Mouse (Mus musculus) midbrain, embryonic 13.5 days (tissue): ENCODE measurements at regions not wholly inside any gene's neighbourhood (a gene's known extent, or its start where the extent isn't known, plus 50 kb on each side); places are given as distances from the start of the nearest gene placed in this dataset.
A peak's percentile ranks its signal among the peaks of the same experiment; 100 is the strongest.

ENCODE experiments used
- ATAC-seq: fragments of 200-750 bp; cut with Nextera tagmentation; 2 replicates; pipeline ENCODE4 v1.8.0; 2017; ENCODE audit warnings: mild to moderate bottlenecking, moderate TSS enrichment, moderate library complexity
- H3K27ac ChIP-seq: fragments of 300-500 bp; sonication (generic); 2 replicates; pipeline ENCODE4 v1.5.1; 2015; ENCODE audit warnings: inconsistent platforms, mild to moderate bottlenecking, moderate library complexity
- H3K27me3 ChIP-seq: fragments of 300-500 bp; sonication (generic); 2 replicates; pipeline ENCODE4 v1.6.1; 2015; ENCODE audit warnings: mild to moderate bottlenecking, inconsistent platforms
- H3K36me3 ChIP-seq: fragments of 300-500 bp; sonication (generic); 2 replicates; pipeline ENCODE4 v1.6.1; 2015; ENCODE audit warnings: mild to moderate bottlenecking, inconsistent platforms
- H3K4me1 ChIP-seq: fragments of 300-500 bp; sonication (generic); replicated peaks from 2 replicates; pipeline ENCODE4 v1.6.1; 2015; ENCODE audit warnings: inconsistent platforms
- H3K4me2 ChIP-seq: fragments of 300-500 bp; sonication (generic); replicated peaks from 2 replicates; pipeline ENCODE4 v1.6.1; 2015; ENCODE audit warnings: moderate library complexity, mild to moderate bottlenecking, inconsistent platforms
- H3K4me3 ChIP-seq: fragments of 300-500 bp; sonication (generic); replicated peaks from 2 replicates; pipeline ENCODE4 v1.5.1; 2015; ENCODE audit warnings: mild to moderate bottlenecking, inconsistent platforms
- H3K9ac ChIP-seq: fragments of 300-500 bp; sonication (generic); replicated peaks from 2 replicates; pipeline ENCODE4 v1.6.1; 2015; ENCODE audit warnings: mild to moderate bottlenecking, inconsistent platforms
- H3K9me3 ChIP-seq: fragments of 300-500 bp; sonication (generic); 2 replicates; pipeline ENCODE4 v1.6.1; 2016; ENCODE audit warnings: mild to moderate bottlenecking, inconsistent platforms
- WGBS: fragments of 180-500 bp; shearing (Covaris S2); methylation state at CpG from one replicate; pipeline ENCODE4 v1.1.7; 2015; 5-methylcytosine and 5-hydroxymethylcytosine counted together

DNA sequence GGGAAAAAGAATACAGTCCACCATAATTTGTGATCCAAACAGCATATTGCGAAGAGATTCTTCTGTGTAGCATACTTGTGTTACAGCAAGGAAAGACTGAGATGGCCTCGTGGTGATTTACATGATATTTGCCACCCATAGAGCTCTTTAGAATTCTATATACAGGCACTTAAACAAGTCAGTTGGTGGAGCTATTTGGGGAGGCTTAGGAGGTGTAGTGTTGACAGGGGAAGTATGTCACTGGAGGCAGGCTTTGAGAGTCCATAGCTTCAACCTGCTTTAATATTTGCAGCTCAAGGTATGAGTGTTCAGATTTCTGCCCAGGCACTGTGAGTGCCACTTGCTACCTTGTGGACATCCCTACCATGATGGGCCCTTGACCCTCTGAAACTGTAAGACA is 187.3 kb downstream of the Ostf1 start:
- Histone ChIP-seq H3K36me3 (no peaks in the 10 kb centered on the region), H3K4me1 (no peaks in the 10 kb centered on the region), H3K4me3 (no peak overlapping the region), H3K27me3 (no peaks in the 10 kb centered on the region), H3K9ac (no peak overlapping the region), H3K4me2 (no peak overlapping the region), H3K27ac (no peak overlapping the region), H3K9me3 (no peaks in the 10 kb centered on the region)
- 80% methylated on average over 2 of the region's 2 CpGs for WGBS
- ATAC-seq: no peak

DNA sequence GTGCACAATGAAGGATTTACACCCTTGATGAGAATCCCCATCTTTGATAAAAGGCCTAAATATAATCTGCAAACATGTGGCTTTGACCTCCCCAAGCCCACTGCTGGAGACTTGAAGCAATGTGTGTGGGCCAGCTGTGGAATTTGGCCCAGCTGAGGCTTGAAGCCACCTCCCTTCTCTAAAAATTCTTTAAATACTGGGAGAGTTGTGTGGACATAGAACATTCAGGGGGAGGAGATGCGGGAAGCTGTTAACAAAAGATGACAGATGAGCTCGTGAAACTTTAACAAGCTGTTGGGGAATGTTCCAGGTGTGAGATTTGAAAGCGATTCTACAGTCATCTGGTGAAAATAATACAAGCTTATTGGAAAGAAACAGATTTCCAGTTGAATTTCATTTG is 195.3 kb downstream of the Ostf1 start:
- Histone ChIP-seq H3K4me3 (no peak overlapping the region), H3K36me3 (no peaks in the 10 kb centered on the region), H3K27me3 (no peaks in the 10 kb centered on the region), H3K27ac (no peak overlapping the region), H3K4me1 (no peaks in the 10 kb centered on the region), H3K9ac (no peak overlapping the region), H3K9me3 (no peaks in the 10 kb centered on the region), H3K4me2 (no peak overlapping the region)
- ATAC-seq: no peak
- WGBS: 65% methylated on average over 3 of the region's 3 CpGs

GRCm38 (mm10) chr19:18420381-18420785 is 211.2 kb downstream of the Ostf1 start:
- Histone ChIP-seq H3K4me3 (no peak overlapping the region), H3K9me3 (no peaks in the 10 kb centered on the region), H3K4me1 (no peaks in the 10 kb centered on the region), H3K36me3 (no peaks in the 10 kb centered on the region), H3K27ac (no peak overlapping the region), H3K9ac (no peak overlapping the region), H3K27me3 (no peaks in the 10 kb centered on the region), H3K4me2 (no peak overlapping the region)
- ATAC-seq: no peak
- 70% methylated on average over 9 of the region's 9 CpGs for WGBS

DNA sequence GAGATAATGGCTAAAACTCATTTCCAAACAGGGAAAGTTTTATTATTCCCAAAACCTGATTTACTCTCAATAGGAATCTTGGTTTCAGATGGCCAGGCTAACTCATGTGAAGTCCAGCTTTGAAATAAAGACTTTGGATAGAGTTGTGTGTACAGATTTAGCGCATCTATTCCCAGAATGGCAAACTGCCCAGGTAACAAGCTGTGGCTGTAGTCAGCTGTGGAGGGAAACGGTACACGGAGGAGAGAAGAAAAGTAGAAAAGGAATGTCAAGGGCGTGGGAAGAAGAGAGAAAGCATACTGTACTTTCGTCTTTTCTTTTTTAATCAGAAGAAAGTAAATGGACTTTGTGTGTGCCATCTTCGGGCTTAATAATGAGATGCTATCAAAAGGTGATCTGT is 213.1 kb downstream of the Ostf1 start:
- no peak for ATAC-seq
- H3K9ac ChIP-seq: no peak overlapping the region
- H3K9me3 ChIP-seq: no peaks in the 10 kb centered on the region
- H3K4me2 ChIP-seq: no peak overlapping the region
- no peaks in the 10 kb centered on the region for H3K36me3 ChIP-seq
- H3K27me3 ChIP-seq: no peaks in the 10 kb centered on the region
- 94% methylated on average over 6 of the region's 6 CpGs for WGBS
- no peak overlapping the region for H3K4me3 ChIP-seq
- no peak overlapping the region for H3K27ac ChIP-seq
- no peaks in the 10 kb centered on the region for H3K4me1 ChIP-seq

DNA sequence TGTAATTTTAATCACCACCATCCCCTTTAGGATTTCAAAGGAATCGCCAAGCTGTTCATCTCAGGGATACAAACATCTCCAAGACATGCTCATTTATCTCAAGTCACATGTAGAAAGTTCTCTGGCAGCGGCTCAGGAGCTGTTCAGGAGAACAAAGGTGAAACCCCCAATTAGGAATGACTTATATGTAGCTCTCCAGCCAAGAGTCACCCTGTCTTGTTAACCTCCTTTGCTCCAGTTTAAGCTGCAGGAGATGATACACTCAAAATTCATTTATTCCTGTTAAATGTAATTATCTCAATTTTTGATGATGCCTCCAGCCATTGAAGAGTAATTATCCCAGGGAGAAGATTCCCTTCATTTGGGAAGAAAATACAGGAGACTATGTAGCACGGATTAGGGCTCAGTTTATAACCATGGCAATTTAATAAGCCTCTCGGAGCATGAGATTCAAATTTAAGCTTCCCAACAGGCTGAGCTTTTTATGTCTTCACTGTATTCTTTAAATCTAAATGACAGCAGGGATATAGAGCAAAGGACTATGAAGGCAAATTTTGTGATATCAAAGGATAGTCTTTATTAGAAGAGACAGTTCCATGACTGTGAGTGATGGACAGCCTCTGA is 254.0 kb downstream of the Ostf1 start:
- ATAC-seq: peak; percentile 27; the same call in 1 of the 2 replicates
- Histone ChIP-seq H3K9ac (no peak overlapping the region), H3K4me2 (no peak overlapping the region), H3K36me3 (no peaks in the 10 kb centered on the region), H3K9me3 (no peaks in the 10 kb centered on the region), H3K27ac (no peak overlapping the region), H3K4me3 (no peak overlapping the region), H3K27me3 (no peaks in the 10 kb centered on the region), H3K4me1 (no peaks in the 10 kb centered on the region)
- WGBS: 74% methylated on average over 4 of the region's 4 CpGs

DNA sequence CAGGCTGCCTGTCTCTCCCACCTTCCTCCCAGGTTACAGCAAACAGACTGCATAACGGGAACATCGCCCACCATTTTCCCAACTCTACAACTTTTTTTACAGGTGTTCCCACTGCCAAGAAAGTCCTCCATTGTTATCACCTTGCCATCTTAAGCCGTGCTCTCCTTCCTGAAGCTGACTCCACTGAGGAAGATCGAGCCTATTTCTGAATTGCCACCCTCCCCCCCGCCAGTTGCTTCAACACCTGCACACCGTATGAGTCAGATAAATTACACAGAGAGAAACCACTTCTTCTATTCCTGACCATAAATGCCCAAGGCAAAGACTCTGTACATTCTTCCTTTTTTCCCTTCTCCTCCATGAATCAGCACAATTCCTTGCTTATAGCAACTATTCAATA is 263.0 kb downstream of the Ostf1 start:
- H3K27me3 ChIP-seq: no peaks in the 10 kb centered on the region
- no peaks in the 10 kb centered on the region for H3K9me3 ChIP-seq
- no peak for ATAC-seq
- no peak overlapping the region for H3K9ac ChIP-seq
- H3K4me1 ChIP-seq: no peaks in the 10 kb centered on the region
- WGBS: 91% methylated on average over 6 of the region's 6 CpGs
- no peaks in the 10 kb centered on the region for H3K36me3 ChIP-seq
- no peak overlapping the region for H3K4me3 ChIP-seq
- H3K27ac ChIP-seq: no peak overlapping the region
- H3K4me2 ChIP-seq: no peak overlapping the region

- ATAC-seq: no peak
- Histone ChIP-seq H3K4me3 (no peak overlapping the region), H3K9me3 (no peaks in the 10 kb centered on the region), H3K36me3 (no peaks in the 10 kb centered on the region), H3K9ac (no peak overlapping the region), H3K4me2 (no peak overlapping the region), H3K4me1 (no peaks in the 10 kb centered on the region), H3K27me3 (no peaks in the 10 kb centered on the region), H3K27ac (no peak overlapping the region)
- WGBS: 87% methylated on average over 3 of the region's 3 CpGs
Observed at GRCm38 (mm10) chr19:18353960-18354359, 277.7 kb downstream of the Ostf1 start.

- no peaks in the 10 kb centered on the region for H3K9me3 ChIP-seq
- H3K36me3 ChIP-seq: no peaks in the 10 kb centered on the region
- no peak overlapping the region for H3K4me3 ChIP-seq
- H3K27ac ChIP-seq: no peak overlapping the region
- ATAC-seq: no peak
- no peaks in the 10 kb centered on the region for H3K4me1 ChIP-seq
- no peak overlapping the region for H3K4me2 ChIP-seq
- H3K9ac ChIP-seq: no peak overlapping the region
- H3K27me3 ChIP-seq: no peaks in the 10 kb centered on the region
- 95% methylated on average over 2 of the region's 2 CpGs for WGBS
Observed at GRCm38 (mm10) chr19:18345735-18346134, 285.9 kb downstream of the Ostf1 start.

GRCm38 (mm10) chr19:18343647-18344046 is 288.0 kb downstream of the Ostf1 start:
- Histone ChIP-seq H3K9ac (no peak overlapping the region), H3K27me3 (no peaks in the 10 kb centered on the region), H3K4me3 (no peak overlapping the region), H3K4me2 (no peak overlapping the region), H3K9me3 (no peaks in the 10 kb centered on the region), H3K4me1 (no peaks in the 10 kb centered on the region), H3K27ac (no peak overlapping the region), H3K36me3 (no peaks in the 10 kb centered on the region)
- no peak for ATAC-seq

DNA sequence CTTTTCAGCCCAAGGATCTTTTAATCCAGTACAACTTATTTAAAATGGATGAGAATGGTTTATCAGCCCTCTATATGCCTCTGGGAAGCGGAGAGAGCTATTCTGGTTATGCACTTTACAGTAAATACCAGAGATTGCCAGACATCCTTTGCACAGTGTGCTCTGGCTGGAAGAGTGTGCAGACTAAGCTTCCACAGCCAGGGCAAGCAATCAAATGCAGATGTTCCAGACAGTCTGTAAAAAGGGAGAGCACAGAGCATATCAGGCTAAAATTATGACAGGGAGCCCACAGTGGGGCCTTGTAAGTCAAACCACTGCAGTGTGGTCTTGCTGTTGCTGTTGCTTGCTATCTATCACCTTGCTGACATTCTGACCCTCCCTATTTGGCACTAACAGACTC is 288.6 kb downstream of the Ostf1 start:
- H3K4me1 ChIP-seq: no peaks in the 10 kb centered on the region
- no peak overlapping the region for H3K4me3 ChIP-seq
- H3K36me3 ChIP-seq: no peaks in the 10 kb centered on the region
- H3K27me3 ChIP-seq: no peaks in the 10 kb centered on the region
- H3K9ac ChIP-seq: no peak overlapping the region
- WGBS: 89% methylated on average over 1 of the region's 1 CpGs
- H3K27ac ChIP-seq: no peak overlapping the region
- no peak for ATAC-seq
- H3K9me3 ChIP-seq: no peaks in the 10 kb centered on the region
- no peak overlapping the region for H3K4me2 ChIP-seq

DNA sequence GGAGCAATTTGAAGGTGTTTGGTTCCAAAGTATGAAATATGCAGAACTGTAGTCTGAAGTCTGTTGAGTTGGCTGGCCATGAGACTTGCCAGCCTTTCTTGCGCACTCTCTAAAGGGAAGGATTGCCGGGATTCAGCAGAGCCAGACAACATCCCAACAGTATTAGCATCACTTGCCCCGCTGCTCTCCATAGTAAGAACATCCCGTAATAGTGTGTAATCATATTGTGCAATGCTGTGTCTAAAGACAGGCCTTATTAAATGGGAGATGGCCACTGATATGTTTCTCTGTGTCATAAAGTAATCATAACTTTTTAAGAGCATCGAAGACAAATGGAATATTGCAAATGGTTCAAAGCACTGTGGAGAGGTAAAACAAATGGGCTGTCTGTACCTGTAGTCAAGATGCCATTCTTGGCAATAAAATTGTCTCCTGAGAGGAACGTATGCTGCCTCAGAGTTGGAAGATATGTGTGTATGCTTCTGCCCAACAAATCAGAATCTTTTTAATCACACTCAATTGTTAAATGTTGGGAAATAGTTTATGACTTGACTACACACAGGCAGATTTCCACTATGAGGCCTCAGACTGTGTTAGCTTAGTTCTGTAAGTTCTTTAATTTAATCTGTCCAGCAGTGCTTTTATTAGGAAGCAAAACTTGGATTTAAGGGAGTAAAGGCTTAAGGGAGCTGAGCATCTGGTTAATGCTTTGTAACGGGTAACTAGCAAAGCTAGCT is 293.6 kb downstream of the Ostf1 start:
- H3K36me3 ChIP-seq: no peaks in the 10 kb centered on the region
- 91% methylated on average over 7 of the region's 7 CpGs for WGBS
- no peak for ATAC-seq
- no peaks in the 10 kb centered on the region for H3K9me3 ChIP-seq
- no peak overlapping the region for H3K27ac ChIP-seq
- H3K4me2 ChIP-seq: no peak overlapping the region
- no peaks in the 10 kb centered on the region for H3K27me3 ChIP-seq
- H3K9ac ChIP-seq: no peak overlapping the region
- H3K4me3 ChIP-seq: no peak overlapping the region
- no peaks in the 10 kb centered on the region for H3K4me1 ChIP-seq

DNA sequence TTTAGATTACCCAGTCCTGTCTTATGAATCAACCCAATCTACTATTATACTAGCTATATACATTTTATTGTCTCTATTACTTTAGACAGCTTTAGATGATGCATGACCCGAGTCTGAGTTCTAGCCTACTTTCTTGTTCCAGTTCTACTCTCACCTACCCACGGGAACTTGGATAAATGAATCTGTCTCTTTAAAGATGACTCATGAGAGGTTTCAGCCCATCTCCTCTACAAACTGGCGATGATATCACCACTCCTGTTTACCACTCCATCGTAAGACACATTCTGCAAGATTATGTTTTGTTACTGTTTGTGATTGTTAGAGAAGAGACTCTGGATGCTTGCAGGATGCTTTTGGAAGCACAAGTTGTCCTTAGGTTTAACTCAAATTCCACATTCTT is 295.0 kb downstream of the Ostf1 start:
- H3K4me1 ChIP-seq: no peaks in the 10 kb centered on the region
- no peaks in the 10 kb centered on the region for H3K9me3 ChIP-seq
- H3K9ac ChIP-seq: no peak overlapping the region
- no peak overlapping the region for H3K4me2 ChIP-seq
- no peak for ATAC-seq
- H3K36me3 ChIP-seq: no peaks in the 10 kb centered on the region
- H3K27ac ChIP-seq: no peak overlapping the region
- 94% methylated on average over 4 of the region's 4 CpGs for WGBS
- H3K27me3 ChIP-seq: no peaks in the 10 kb centered on the region
- H3K4me3 ChIP-seq: no peak overlapping the region

GRCm38 (mm10) chr19:18334639-18335038 is 297.0 kb downstream of the Ostf1 start:
- H3K9me3 ChIP-seq: no peaks in the 10 kb centered on the region
- no peaks in the 10 kb centered on the region for H3K27me3 ChIP-seq
- no peak overlapping the region for H3K4me2 ChIP-seq
- no peaks in the 10 kb centered on the region for H3K36me3 ChIP-seq
- H3K27ac ChIP-seq: no peak overlapping the region
- H3K9ac ChIP-seq: no peak overlapping the region
- 49% methylated on average over 7 of the region's 7 CpGs for WGBS
- ATAC-seq: no peak
- H3K4me3 ChIP-seq: no peak overlapping the region
- no peaks in the 10 kb centered on the region for H3K4me1 ChIP-seq
